Mouse (Mus musculus) midbrain, postnatal 0 days (tissue): Measurements from ENCODE around the gene Noxo1. TPM values are rescaled to one million over a fixed set of nuclear protein-coding genes. Genes with fewer than 3 reads are reported as not detected.
A peak's percentile ranks its signal among the peaks of the same experiment; 100 is the strongest.
"Not testable (repeated sequence)": the region's sequence is repeated elsewhere in the genome, so short reads cannot be mapped to it uniquely, and the experiment has no call there.

Experiments
- ATAC-seq: fragments of 200-750 bp; cut with Nextera tagmentation; 2 replicates; pipeline ENCODE4 v1.8.0; 2017; ENCODE audit warnings: moderate number of reproducible peaks, mild to moderate bottlenecking, moderate TSS enrichment, moderate library complexity; ENCODE audit not compliant: low FRiP score
- DNase-seq: peaks from one replicate; pipeline ENCODE4 v3.0.0-alpha.2; 2015; ENCODE audit warnings: low spot score
- H3K27ac ChIP-seq: fragments of 300-500 bp; sonication (generic); 2 replicates; pipeline ENCODE4 v1.5.1; 2014; ENCODE audit warnings: low read depth, mild to moderate bottlenecking, low read length, mixed read lengths
- H3K27me3 ChIP-seq: fragments of 300-500 bp; sonication (generic); 2 replicates; pipeline ENCODE4 v1.6.1; 2014; ENCODE audit warnings: low read length, control low read depth, mixed read lengths; ENCODE audit not compliant: insufficient read depth
- H3K36me3 ChIP-seq: fragments of 300-500 bp; sonication (generic); 2 replicates; pipeline ENCODE4 v1.6.1; 2014; ENCODE audit warnings: low read length, control low read depth, mixed read lengths; ENCODE audit not compliant: insufficient read depth
- H3K4me1 ChIP-seq: fragments of 300-500 bp; sonication (generic); 2 replicates; pipeline ENCODE4 v1.6.1; 2014; ENCODE audit warnings: mild to moderate bottlenecking, control low read depth, antibody characterized with exemption, low read length, mixed read lengths; ENCODE audit not compliant: insufficient read depth
- H3K4me2 ChIP-seq: fragments of 300-500 bp; sonication (generic); 2 replicates; pipeline ENCODE4 v1.6.1; 2014; ENCODE audit warnings: low read depth, mild to moderate bottlenecking, low read length, mixed read lengths; ENCODE audit not compliant: poor library complexity, severe bottlenecking
- H3K4me3 ChIP-seq: fragments of 300-500 bp; sonication (generic); 2 replicates; pipeline ENCODE4 v1.5.1; 2014; ENCODE audit warnings: low read depth, mild to moderate bottlenecking, low read length, moderate library complexity
- H3K9ac ChIP-seq: fragments of 300-500 bp; sonication (generic); replicated peaks from 2 replicates; pipeline ENCODE4 v1.6.1; 2014; ENCODE audit warnings: mild to moderate bottlenecking, low read length, moderate library complexity, mixed read lengths; ENCODE audit not compliant: poor library complexity, severe bottlenecking
- H3K9me3 ChIP-seq: fragments of 300-500 bp; sonication (generic); 2 replicates; pipeline ENCODE4 v1.6.1; 2016; ENCODE audit warnings: low read length, control low read depth
- CTCF ChIP-seq: IDR thresholded peaks from 2 replicates; pipeline ENCODE4 v1.5.1; 2016; ENCODE audit warnings: antibody characterized with exemption, mild to moderate bottlenecking
- WGBS: fragments of 180-500 bp; shearing (Covaris S2); extraction: QIAGEN DNeasy Blood & Tissue Kit; methylation state at CpG from one replicate; pipeline ENCODE4 v1.1.7; 2014; 5-methylcytosine and 5-hydroxymethylcytosine counted together
- polyA plus RNA-seq: library from polyadenylated mRNA; unstranded; fragments of >200 nt; fragmentation: Nextera tagmentation; extraction: Ambion mirVana; gene quantifications from 2 replicates; pipeline ENCODE4 v1.2.1, GENCODE M21; 2015
- total RNA-seq: library from RNA; depleted of rRNA; stranded (reverse); fragments of >200 nt; gene quantifications from 2 replicates; pipeline ENCODE4 v1.2.3, GENCODE M21; 2014

The Noxo1 gene
- total and polyA plus RNA-seq, 2 experiments from 2014 or later, result 1.9 to 11.1 TPM

DNA sequence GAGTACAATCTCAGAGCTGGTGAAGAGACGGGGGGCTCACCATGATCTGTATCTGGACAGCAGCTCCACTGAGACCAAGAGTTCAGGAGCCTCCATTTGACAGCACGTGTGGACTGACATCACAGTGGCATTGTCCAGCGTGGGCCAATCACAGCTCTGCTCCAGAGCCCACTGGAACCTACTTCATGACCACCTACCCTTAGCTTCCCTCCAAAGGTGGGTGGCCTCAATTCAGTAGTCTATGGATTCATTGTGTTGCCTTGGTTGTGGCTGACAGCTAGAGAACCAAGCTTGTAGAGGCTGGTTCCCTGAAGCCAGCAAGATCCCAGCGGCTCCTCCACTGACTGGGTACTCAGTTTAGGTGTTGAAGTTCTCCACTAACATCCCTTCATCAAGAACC, 21.9 kb downstream of the Noxo1 start, which contains the start of the genes Rnf151 and Rps2:
TSS of gene Rnf151 (minus strand) at position 121 of the 400 bp plus-strand sequence.
TSS of gene Rps2 (plus strand) at position 174 of the 400 bp plus-strand sequence.
- TF ChIP-seq CTCF, result no peak
- no peaks in the 10 kb centered on the region; the same call in none of the 2 replicates for H3K4me1 ChIP-seq
- peaks cover 13% of the 10 kb centered on the region; the same call in 1 of the 2 replicates for H3K36me3 ChIP-seq
- ATAC-seq, result no peak
- H3K4me2 ChIP-seq, result peak within 1 kb of the TSS; percentile 60; the same call in 1 of the 2 replicates
- no peaks in the 10 kb centered on the region for H3K27me3 ChIP-seq
- WGBS, result 85% methylated on average over 4 of the region's 4 CpGs
- H3K27ac ChIP-seq, result no peak within 1 kb of the TSS
- H3K9me3 ChIP-seq, result no peaks in the 10 kb centered on the region
- DNase-seq, result no peak
- H3K4me3 ChIP-seq, result peak within 1 kb of the TSS; percentile 74
- H3K9ac ChIP-seq, result no peak within 1 kb of the TSS

- TF ChIP-seq CTCF, result peak; percentile 37
- peak overlapping the region; percentile 60 for H3K4me2 ChIP-seq
- not testable (repeated sequence) for H3K27me3 ChIP-seq, H3K27ac ChIP-seq, DNase-seq, H3K4me1 ChIP-seq, ATAC-seq, H3K9me3 ChIP-seq
- peaks cover 13% of the 10 kb centered on the region; the same call in 1 of the 2 replicates for H3K36me3 ChIP-seq
- H3K9ac ChIP-seq, result peak overlapping the region; percentile 94; the same call in 1 of the 2 replicates
- peak overlapping the region; percentile 74 for H3K4me3 ChIP-seq
- 68% methylated on average over 5 of the region's 5 CpGs for WGBS
Observed at GRCm38 (mm10) chr17:24718938-24719337, 22.9 kb downstream of the Noxo1 start.

DNA sequence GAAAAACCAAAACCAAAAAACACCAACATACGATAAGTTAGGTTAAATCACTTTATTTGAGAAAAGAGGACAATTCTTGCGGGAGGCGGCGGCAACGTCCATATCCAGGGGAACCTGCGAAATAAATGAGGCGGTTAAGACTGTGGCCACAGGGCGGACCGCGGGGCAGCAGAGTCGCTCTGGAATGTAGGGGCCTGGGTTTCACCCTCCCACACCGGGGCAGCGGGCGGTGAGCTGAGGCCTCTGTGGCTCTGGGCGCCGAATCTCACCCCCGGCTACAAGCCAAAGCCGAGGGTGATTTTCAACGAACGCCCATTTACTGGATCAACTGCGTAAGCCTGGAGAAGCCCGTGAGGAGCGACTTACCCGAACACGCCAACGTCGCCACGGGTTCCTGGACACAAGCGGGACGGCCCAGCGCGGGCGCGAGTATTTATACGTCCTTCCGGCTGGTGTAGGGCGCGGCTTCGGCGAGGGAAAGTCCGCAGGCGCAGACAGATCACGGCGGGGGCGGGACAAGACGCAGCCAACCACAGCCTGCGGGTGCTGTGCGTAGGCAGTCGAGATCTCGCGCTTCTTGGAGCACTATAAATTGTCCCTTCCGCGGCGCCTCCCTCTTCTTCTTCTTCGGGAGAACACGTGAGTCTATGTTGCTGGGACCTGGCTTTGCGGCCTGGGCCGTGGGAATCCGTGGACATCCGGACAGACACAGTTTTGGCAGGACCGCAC, 23.6 kb downstream of the Noxo1 start:
- TF ChIP-seq CTCF, result peak; percentile 15; the same call in 1 of the 2 replicates
- peak; percentile 96 for ATAC-seq

GRCm38 (mm10) chr17:24720616-24721015, 24.6 kb downstream of the Noxo1 start:
- not testable (repeated sequence) for H3K27me3 ChIP-seq, H3K4me1 ChIP-seq, DNase-seq, ATAC-seq, H3K9me3 ChIP-seq
- peaks cover 13% of the 10 kb centered on the region; the same call in 1 of the 2 replicates for H3K36me3 ChIP-seq
- H3K4me2 ChIP-seq, result peak overlapping the region; percentile 61
- peak overlapping the region; percentile 74 for H3K4me3 ChIP-seq
- peak overlapping the region; percentile 32 for H3K27ac ChIP-seq
- 1% methylated on average over 11 of the region's 11 CpGs for WGBS
- H3K9ac ChIP-seq, result peak overlapping the region; percentile 83

More for the DNA sequence above, 23.6 kb downstream of the Noxo1 start:
- DNase-seq, result peak; percentile 99
- H3K27me3 ChIP-seq, result no peaks in the 10 kb centered on the region
- peak overlapping the region; percentile 74 for H3K4me3 ChIP-seq
- peak overlapping the region; percentile 87 for H3K27ac ChIP-seq
- under 1% methylated on average over 61 of the region's 61 CpGs for WGBS
- no peaks in the 10 kb centered on the region for H3K9me3 ChIP-seq
- H3K4me1 ChIP-seq, result no peaks in the 10 kb centered on the region; the same call in none of the 2 replicates
- H3K4me2 ChIP-seq, result peak overlapping the region; percentile 61
- H3K9ac ChIP-seq, result peak overlapping the region; percentile 94
- H3K36me3 ChIP-seq, result peaks cover 13% of the 10 kb centered on the region; the same call in 1 of the 2 replicates

DNA sequence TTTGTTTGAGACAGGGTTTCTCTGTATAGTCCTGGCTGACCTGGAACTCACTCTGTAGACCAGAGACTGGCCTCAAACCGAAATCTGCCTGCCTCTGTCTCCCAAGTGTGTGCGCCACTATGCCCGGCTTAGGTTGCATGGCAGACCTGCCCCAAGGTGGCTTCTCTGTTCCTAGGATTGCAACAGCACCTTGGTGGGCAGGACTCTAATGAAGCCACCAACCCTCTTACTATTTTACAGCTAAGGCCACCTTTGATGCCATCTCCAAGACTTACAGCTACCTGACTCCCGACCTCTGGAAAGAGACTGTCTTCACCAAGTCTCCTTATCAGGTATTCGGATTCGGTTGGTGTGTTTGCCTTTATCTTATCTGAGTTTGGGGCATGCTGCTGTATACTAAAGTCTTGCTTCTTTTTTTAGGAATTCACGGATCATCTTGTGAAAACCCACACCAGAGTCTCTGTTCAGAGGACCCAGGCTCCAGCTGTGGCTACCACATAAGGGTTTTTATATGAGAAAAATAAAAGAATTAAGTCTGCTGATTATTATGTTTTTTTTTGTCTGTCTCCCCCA, 25.4 kb downstream of the Noxo1 start:
- H3K4me1 ChIP-seq, H3K9me3 ChIP-seq, H3K27ac ChIP-seq, H3K27me3 ChIP-seq, DNase-seq, H3K9ac ChIP-seq, ATAC-seq, H3K36me3 ChIP-seq: not testable (repeated sequence)
- Histone ChIP-seq H3K4me3 (peak overlapping the region; percentile 19; the same call in 1 of the 2 replicates), H3K4me2 (peak overlapping the region; percentile 28)
- WGBS, result 70% methylated on average over 7 of the region's 7 CpGs
